Mouse (Mus musculus) WW6 (cell line): ENCODE results near the gene Cnr2.

Experiments used
- DNase-seq: peaks from one replicate; pipeline ENCODE4 v3.0.0-alpha.2; 2013; ENCODE audit warnings: low read depth, low spot score

Cnr2 gene

DNA sequence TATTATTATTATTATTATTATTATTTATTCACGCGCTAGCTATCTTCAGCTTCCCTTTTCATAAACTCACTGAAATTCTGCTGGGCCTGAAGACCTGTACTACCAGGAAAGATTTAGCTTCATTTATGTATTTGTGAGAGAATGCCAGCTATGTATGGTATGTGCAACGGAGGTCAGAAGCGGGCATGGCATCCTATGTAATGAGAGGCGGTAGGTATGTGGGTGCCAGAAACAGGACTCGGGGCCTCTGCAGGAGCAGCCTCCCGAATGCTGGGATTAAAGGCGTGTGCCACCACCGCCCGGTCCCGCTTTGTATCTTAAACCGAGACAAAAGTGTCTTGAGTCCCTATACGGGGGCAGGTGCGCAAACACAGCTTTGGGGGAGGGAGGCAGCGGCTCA, 67.8 kb downstream of the Cnr2 start:
- no peak for DNase-seq

- DNase-seq: peak; percentile 96
Observed at GRCm38 (mm10) chr4:135963457-135964193, 68.4 kb downstream of the Cnr2 start, which contains the start of gene Gale. Gale (plus strand) TSS chr4:135963727.

GRCm38 (mm10) chr4:135964426-135964825, 69.2 kb downstream of the Cnr2 start:
- no peak for DNase-seq

- DNase-seq: no peak
Observed at GRCm38 (mm10) chr4:135965113-135965512, 69.9 kb downstream of the Cnr2 start.

DNA sequence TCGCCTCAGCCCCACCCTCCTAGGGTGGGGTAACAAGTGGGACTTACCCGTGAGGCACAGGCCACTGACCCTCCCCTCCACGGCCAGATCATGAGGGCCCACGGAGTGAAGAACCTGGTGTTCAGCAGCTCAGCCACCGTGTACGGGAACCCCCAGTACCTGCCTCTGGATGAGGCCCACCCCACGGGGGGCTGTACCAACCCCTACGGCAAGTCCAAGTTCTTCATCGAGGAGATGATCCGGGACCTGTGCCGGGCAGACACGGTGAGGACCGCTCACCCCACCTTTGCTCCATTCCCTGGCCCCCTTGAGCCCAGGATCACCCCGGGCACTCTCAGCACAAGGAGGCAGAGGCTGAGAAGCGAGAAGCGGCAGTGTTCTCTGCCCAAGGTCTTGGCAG, 71.1 kb downstream of the Cnr2 start:
- no peak for DNase-seq

DNA sequence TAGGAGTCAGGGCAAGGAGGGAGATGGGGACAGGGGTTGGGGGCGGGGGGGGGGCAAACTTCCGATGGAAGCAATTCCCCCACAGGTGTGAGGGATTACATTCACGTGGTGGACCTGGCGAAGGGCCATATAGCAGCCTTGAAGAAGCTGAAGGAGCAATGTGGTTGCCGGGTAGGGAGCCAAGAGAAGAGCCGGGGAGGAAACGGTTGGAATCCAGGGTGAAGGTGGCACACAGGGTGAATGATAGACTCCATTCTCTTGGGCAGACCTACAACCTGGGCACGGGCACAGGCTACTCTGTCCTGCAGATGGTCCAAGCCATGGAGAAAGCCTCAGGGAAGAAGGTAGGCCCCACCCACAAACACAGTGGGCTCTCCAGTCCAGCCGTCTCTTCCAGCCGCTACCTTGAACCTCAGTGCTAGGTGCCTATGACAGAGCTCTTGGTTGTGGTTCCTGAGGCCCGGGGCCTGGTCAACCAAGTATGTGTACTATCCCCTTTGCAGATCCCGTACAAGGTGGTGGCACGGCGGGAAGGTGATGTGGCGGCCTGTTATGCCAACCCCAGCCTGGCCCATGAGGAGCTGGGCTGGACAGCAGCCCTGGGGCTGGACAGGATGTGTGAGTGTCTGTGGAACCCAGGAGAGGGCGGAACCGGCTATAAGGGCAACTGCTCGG, 72.0 kb downstream of the Cnr2 start:
- no peak for DNase-seq

DNA sequence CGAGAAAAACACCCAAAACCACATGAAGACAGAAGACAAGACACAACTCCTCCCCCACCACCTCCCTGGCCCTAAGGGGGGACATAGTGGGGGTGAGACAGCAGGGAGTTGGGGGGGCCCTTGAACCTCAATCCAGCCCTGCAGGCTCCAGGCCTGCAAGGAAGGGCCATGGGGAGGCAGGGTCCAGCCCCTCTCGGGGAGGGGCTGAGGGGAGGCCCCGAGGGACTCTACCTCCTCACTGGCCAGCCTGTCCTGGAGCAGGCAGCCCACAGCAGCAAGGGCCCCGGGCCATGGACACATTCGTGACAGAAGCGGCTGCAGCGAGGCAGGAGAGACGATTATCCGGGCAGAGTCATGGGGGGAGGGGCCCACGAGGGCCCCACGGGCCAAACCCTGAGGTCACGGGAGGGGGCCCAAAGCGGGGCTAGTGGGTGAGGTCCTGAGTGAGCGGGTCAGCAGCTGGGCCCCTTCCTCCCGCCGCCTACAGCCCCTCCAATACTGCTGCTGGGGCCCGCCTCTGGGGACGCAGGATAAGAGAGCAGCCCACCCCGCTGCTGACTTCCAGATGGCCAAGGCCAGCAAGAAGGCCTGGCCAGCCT, 73.2 kb downstream of the Cnr2 start:
- no peak for DNase-seq

DNA sequence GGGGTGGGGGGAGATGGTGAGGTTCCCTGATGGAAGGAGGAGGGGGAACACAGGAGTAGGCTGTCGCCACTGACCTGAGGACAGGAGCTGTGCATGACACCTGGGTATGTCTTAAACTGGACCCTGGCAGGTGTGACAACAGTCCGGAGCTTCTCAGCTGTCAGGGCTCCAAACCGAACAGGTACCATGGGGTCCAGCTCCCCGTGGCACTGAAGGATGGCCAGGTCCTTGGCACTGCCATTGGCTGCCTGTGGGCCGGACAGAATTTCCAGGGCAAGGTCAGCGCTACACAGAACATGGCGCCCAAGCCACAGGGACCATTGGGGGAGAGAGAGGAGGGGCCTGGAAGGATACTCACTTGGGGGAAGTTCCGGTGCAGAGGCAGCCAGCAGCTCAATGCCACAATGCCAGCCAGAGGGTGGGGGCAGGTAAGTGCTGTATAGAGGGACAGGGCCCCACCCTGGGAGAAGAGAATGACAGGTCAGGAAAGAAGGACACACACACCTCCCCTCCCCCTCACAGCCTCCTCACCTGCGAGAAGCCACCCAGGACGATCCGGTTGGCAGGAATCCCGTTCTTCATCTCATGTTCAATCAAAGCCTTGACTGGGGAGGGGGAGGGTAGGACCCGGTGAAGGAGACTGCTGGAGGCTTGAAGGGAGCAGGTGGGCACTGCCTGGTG, 74.0 kb downstream of the Cnr2 start:
- no peak for DNase-seq
